Mouse (Mus musculus) heart, adult 2 months (tissue): ENCODE measurements around the gene Rab19.

Experiments
- CTCF ChIP-seq: fragments of 200-600 bp; IDR thresholded peaks from 2 replicates; pipeline ENCODE4 v1.8.1; 2022; ENCODE audit warnings: antibody characterized with exemption, mild to moderate bottlenecking, moderate library complexity
- POLR2A ChIP-seq: fragments of 200-500 bp; IDR thresholded peaks from 2 replicates; pipeline ENCODE4 v1.6.1; 2011; ENCODE audit warnings: mild to moderate bottlenecking, low read depth, low read length, control low read depth; ENCODE audit not compliant: insufficient read depth

GRCm38 (mm10) chr6:39341798-39342197 is 39.2 kb upstream of the Rab19 start:
- TF ChIP-seq CTCF (no peak), POLR2A (no peak)
